Mouse (Mus musculus) cortical plate, adult 2 months (tissue): ENCODE measurements at regions not wholly inside any gene's neighbourhood (a gene's known extent, or its start where the extent isn't known, plus 50 kb on each side); places are given as distances from the start of the nearest gene placed in this dataset.

ENCODE experiments used
- CTCF ChIP-seq: fragments of 200-500 bp; IDR thresholded peaks from 2 replicates; pipeline ENCODE4 v1.5.1; 2011; ENCODE audit warnings: mild to moderate bottlenecking, control low read depth, low read length; ENCODE audit not compliant: insufficient read depth; ENCODE audit errors: extremely low read depth
- POLR2A ChIP-seq: fragments of 200-500 bp; IDR thresholded peaks from 2 replicates; pipeline ENCODE4 v1.6.1; 2011; ENCODE audit warnings: mild to moderate bottlenecking, low read length, control low read depth; ENCODE audit not compliant: insufficient read depth; ENCODE audit errors: extremely low read depth

DNA sequence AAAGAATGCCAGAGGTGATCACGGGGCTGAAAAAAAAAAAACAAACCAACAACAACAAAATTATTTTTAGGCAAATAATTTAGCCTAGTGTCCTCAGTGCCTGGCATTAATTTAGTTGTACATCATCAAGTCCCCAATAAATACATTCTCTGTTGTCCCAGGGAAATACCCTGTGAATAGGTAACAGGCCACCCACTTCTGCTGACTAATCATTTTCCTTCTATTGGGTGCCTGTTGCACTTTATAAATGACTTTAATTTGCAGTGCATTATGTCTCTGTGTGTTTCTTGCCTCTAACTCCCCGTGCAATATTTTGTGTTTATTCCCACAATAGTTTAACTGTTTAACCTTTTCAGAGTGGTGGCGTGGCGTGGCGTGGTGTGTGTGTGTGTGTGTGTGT, 168.9 kb downstream of the Cbln1 start:
- no peak for TF ChIP-seq CTCF
- TF ChIP-seq POLR2A = no peak
